Mouse (Mus musculus): ENCODE measurements around the gene Casd1. TPM values are rescaled to one million over a fixed set of nuclear protein-coding genes. Genes with fewer than 3 reads are reported as not detected.

Casd1 gene
- polyA plus RNA-seq, 1 experiment from 2014 or later, result 32.2 TPM

GRCm38 (mm10) chr6:4601297-4601931 is 775 bp downstream of the Casd1 start:
- peak; percentile 73 for ATAC-seq (ENCODE audit: low read depth)
- no peaks in the 10 kb centered on the region for H3K9me3 ChIP-seq (ENCODE audit: control insufficient read depth, low read length)
- H3K4me3 ChIP-seq (ENCODE audit: low read length), result peak overlapping the region; percentile 80
- H3K4me1 ChIP-seq (replicated peaks; ENCODE audit: control insufficient read depth, insufficient read depth, low read length), result peaks cover 21% of the 10 kb centered on the region
- WGBS, result 7% methylated on average over 23 of the region's 58 CpGs
- no peaks in the 10 kb centered on the region for H3K36me3 ChIP-seq (ENCODE audit: control insufficient read depth, insufficient read depth, low read length)
- H3K27me3 ChIP-seq (ENCODE audit: control insufficient read depth, insufficient read depth, low read depth, low read length), result no peaks in the 10 kb centered on the region
- H3K4me2 ChIP-seq (ENCODE audit: low read depth, low read length), result peak overlapping the region; percentile 93
- H3K9ac ChIP-seq (ENCODE audit: low read length), result peak overlapping the region; percentile 99
- H3K27ac ChIP-seq (ENCODE audit: low read length), result peak overlapping the region; percentile 95

GRCm38 (mm10) chr6:4602012-4602411 is 1.4 kb downstream of the Casd1 start:
- Histone ChIP-seq H3K4me2 (ENCODE audit: low read depth, low read length) (peak overlapping the region; percentile 93), H3K4me3 (ENCODE audit: low read length) (peak overlapping the region; percentile 80), H3K27ac (ENCODE audit: low read length) (no peak overlapping the region), H3K27me3 (ENCODE audit: control insufficient read depth, insufficient read depth, low read depth, low read length) (no peaks in the 10 kb centered on the region), H3K9me3 (ENCODE audit: control insufficient read depth, low read length) (no peaks in the 10 kb centered on the region), H3K36me3 (ENCODE audit: control insufficient read depth, insufficient read depth, low read length) (no peaks in the 10 kb centered on the region), H3K4me1 (replicated peaks; ENCODE audit: control insufficient read depth, insufficient read depth, low read length) (peaks cover 21% of the 10 kb centered on the region), H3K9ac (ENCODE audit: low read length) (peak overlapping the region; percentile 99)
- 58% methylated on average over 5 of the region's 5 CpGs for whole genome bisulfite sequencing
- no peak for ATAC-seq (ENCODE audit: low read depth)

- H3K27ac ChIP-seq (ENCODE audit: low read length), result no peak overlapping the region
- H3K4me2 ChIP-seq (ENCODE audit: low read depth, low read length), result no peak overlapping the region
- peaks cover 11% of the 10 kb centered on the region; the same call in 1 of the 2 replicates for H3K4me1 ChIP-seq (replicated peaks; ENCODE audit: control insufficient read depth, insufficient read depth, low read length)
- no peak overlapping the region for H3K4me3 ChIP-seq (ENCODE audit: low read length)
- WGBS, result 65% methylated on average over 4 of the region's 4 CpGs
- H3K9ac ChIP-seq (ENCODE audit: low read length), result no peak overlapping the region
- H3K36me3 ChIP-seq (ENCODE audit: control insufficient read depth, insufficient read depth, low read length), result no peaks in the 10 kb centered on the region; the same call in 1 of the 2 replicates
- no peaks in the 10 kb centered on the region for H3K27me3 ChIP-seq (ENCODE audit: control insufficient read depth, insufficient read depth, low read depth, low read length)
- ATAC-seq (ENCODE audit: low read depth), result no peak
- no peaks in the 10 kb centered on the region for H3K9me3 ChIP-seq (ENCODE audit: control insufficient read depth, low read length)
These were observed 5.8 kb downstream of the Casd1 start for GRCm38 (mm10) chr6:4606394-4606793.

GRCm38 (mm10) chr6:4610216-4610896 is 9.7 kb downstream of the Casd1 start:
- H3K9ac ChIP-seq (ENCODE audit: low read length), result no peak overlapping the region
- no peak overlapping the region for H3K27ac ChIP-seq (ENCODE audit: low read length)
- 76% methylated on average over 4 of the region's 4 CpGs for WGBS
- H3K36me3 ChIP-seq (ENCODE audit: control insufficient read depth, insufficient read depth, low read length), result peaks cover 8% of the 10 kb centered on the region
- H3K4me2 ChIP-seq (ENCODE audit: low read depth, low read length), result no peak overlapping the region
- H3K27me3 ChIP-seq (ENCODE audit: control insufficient read depth, insufficient read depth, low read depth, low read length), result no peaks in the 10 kb centered on the region
- no peak overlapping the region for H3K4me3 ChIP-seq (ENCODE audit: low read length)
- H3K9me3 ChIP-seq (ENCODE audit: control insufficient read depth, low read length), result no peaks in the 10 kb centered on the region
- no peaks in the 10 kb centered on the region for H3K4me1 ChIP-seq (replicated peaks; ENCODE audit: control insufficient read depth, insufficient read depth, low read length)
- no peak for ATAC-seq (ENCODE audit: low read depth)

GRCm38 (mm10) chr6:4611853-4612252 is 11.2 kb downstream of the Casd1 start:
- Histone ChIP-seq H3K4me3 (ENCODE audit: low read length) (no peak overlapping the region), H3K4me1 (replicated peaks; ENCODE audit: control insufficient read depth, insufficient read depth, low read length) (no peaks in the 10 kb centered on the region), H3K4me2 (ENCODE audit: low read depth, low read length) (no peak overlapping the region), H3K27me3 (ENCODE audit: control insufficient read depth, insufficient read depth, low read depth, low read length) (no peaks in the 10 kb centered on the region), H3K9me3 (ENCODE audit: control insufficient read depth, low read length) (no peaks in the 10 kb centered on the region), H3K9ac (ENCODE audit: low read length) (no peak overlapping the region), H3K36me3 (ENCODE audit: control insufficient read depth, insufficient read depth, low read length) (peaks cover 8% of the 10 kb centered on the region), H3K27ac (ENCODE audit: low read length) (no peak overlapping the region)
- no peak for ATAC-seq (ENCODE audit: low read depth)
- 75% methylated on average over 4 of the region's 4 CpGs for WGBS

- Histone ChIP-seq H3K27me3 (ENCODE audit: control insufficient read depth, insufficient read depth, low read depth, low read length) (no peaks in the 10 kb centered on the region), H3K9me3 (ENCODE audit: control insufficient read depth, low read length) (no peaks in the 10 kb centered on the region), H3K4me1 (replicated peaks; ENCODE audit: control insufficient read depth, insufficient read depth, low read length) (no peaks in the 10 kb centered on the region), H3K4me3 (ENCODE audit: low read length) (no peak overlapping the region), H3K9ac (ENCODE audit: low read length) (no peak overlapping the region), H3K4me2 (ENCODE audit: low read depth, low read length) (no peak overlapping the region), H3K36me3 (ENCODE audit: control insufficient read depth, insufficient read depth, low read length) (peaks cover 8% of the 10 kb centered on the region), H3K27ac (ENCODE audit: low read length) (no peak overlapping the region)
- ATAC-seq (ENCODE audit: low read depth), result no peak
- WGBS, result 89% methylated on average over 7 of the region's 7 CpGs
These were observed 11.8 kb downstream of the Casd1 start for GRCm38 (mm10) chr6:4612431-4612830.

GRCm38 (mm10) chr6:4617911-4618310 is 17.3 kb downstream of the Casd1 start:
- no peaks in the 10 kb centered on the region for H3K9me3 ChIP-seq (ENCODE audit: control insufficient read depth, low read length)
- no peaks in the 10 kb centered on the region for H3K4me1 ChIP-seq (replicated peaks; ENCODE audit: control insufficient read depth, insufficient read depth, low read length)
- ATAC-seq (ENCODE audit: low read depth), result no peak
- no peak overlapping the region for H3K9ac ChIP-seq (ENCODE audit: low read length)
- H3K27ac ChIP-seq (ENCODE audit: low read length), result no peak overlapping the region
- H3K4me2 ChIP-seq (ENCODE audit: low read depth, low read length), result no peak overlapping the region
- H3K36me3 ChIP-seq (ENCODE audit: control insufficient read depth, insufficient read depth, low read length), result peaks cover 13% of the 10 kb centered on the region
- H3K27me3 ChIP-seq (ENCODE audit: control insufficient read depth, insufficient read depth, low read depth, low read length), result no peaks in the 10 kb centered on the region
- no peak overlapping the region for H3K4me3 ChIP-seq (ENCODE audit: low read length)
- 84% methylated on average over 10 of the region's 10 CpGs for WGBS

- H3K36me3 ChIP-seq (ENCODE audit: control insufficient read depth, insufficient read depth, low read length), result peaks cover 4% of the 10 kb centered on the region; the same call in 1 of the 2 replicates
- H3K4me3 ChIP-seq (ENCODE audit: low read length), result no peak overlapping the region
- no peak overlapping the region for H3K27ac ChIP-seq (ENCODE audit: low read length)
- no peaks in the 10 kb centered on the region for H3K27me3 ChIP-seq (ENCODE audit: control insufficient read depth, insufficient read depth, low read depth, low read length)
- 62% methylated on average over 3 of the region's 3 CpGs for WGBS
- no peak overlapping the region for H3K4me2 ChIP-seq (ENCODE audit: low read depth, low read length)
- no peak for ATAC-seq (ENCODE audit: low read depth)
- no peaks in the 10 kb centered on the region for H3K4me1 ChIP-seq (replicated peaks; ENCODE audit: control insufficient read depth, insufficient read depth, low read length)
- no peaks in the 10 kb centered on the region for H3K9me3 ChIP-seq (ENCODE audit: control insufficient read depth, low read length)
- no peak overlapping the region for H3K9ac ChIP-seq (ENCODE audit: low read length)
These were observed 30.8 kb downstream of the Casd1 start for GRCm38 (mm10) chr6:4631464-4631863.

- Histone ChIP-seq H3K4me1 (replicated peaks; ENCODE audit: control insufficient read depth, insufficient read depth, low read length) (no peaks in the 10 kb centered on the region), H3K36me3 (ENCODE audit: control insufficient read depth, insufficient read depth, low read length) (peaks cover 9% of the 10 kb centered on the region; the same call in 1 of the 2 replicates), H3K9ac (ENCODE audit: low read length) (no peak overlapping the region), H3K27me3 (ENCODE audit: control insufficient read depth, insufficient read depth, low read depth, low read length) (no peaks in the 10 kb centered on the region), H3K4me2 (ENCODE audit: low read depth, low read length) (no peak overlapping the region), H3K9me3 (ENCODE audit: control insufficient read depth, low read length) (no peaks in the 10 kb centered on the region), H3K27ac (ENCODE audit: low read length) (no peak overlapping the region), H3K4me3 (ENCODE audit: low read length) (no peak overlapping the region)
- no peak for ATAC-seq (ENCODE audit: low read depth)
- 94% methylated on average over 4 of the region's 4 CpGs for WGBS
These were observed 32.5 kb downstream of the Casd1 start for GRCm38 (mm10) chr6:4633189-4633588.
